Mouse (Mus musculus) liver, embryonic 14.5 days (tissue): ENCODE data around the gene Spata13.

Experiments
- CTCF ChIP-seq: IDR thresholded peaks from 2 replicates; pipeline ENCODE4 v1.5.1; 2016; ENCODE audit warnings: antibody characterized with exemption, low read depth, control low read depth
- EP300 ChIP-seq: IDR thresholded peaks from 2 replicates; pipeline ENCODE4 v1.6.1; 2016; ENCODE audit warnings: antibody characterized with exemption, low read depth

DNA sequence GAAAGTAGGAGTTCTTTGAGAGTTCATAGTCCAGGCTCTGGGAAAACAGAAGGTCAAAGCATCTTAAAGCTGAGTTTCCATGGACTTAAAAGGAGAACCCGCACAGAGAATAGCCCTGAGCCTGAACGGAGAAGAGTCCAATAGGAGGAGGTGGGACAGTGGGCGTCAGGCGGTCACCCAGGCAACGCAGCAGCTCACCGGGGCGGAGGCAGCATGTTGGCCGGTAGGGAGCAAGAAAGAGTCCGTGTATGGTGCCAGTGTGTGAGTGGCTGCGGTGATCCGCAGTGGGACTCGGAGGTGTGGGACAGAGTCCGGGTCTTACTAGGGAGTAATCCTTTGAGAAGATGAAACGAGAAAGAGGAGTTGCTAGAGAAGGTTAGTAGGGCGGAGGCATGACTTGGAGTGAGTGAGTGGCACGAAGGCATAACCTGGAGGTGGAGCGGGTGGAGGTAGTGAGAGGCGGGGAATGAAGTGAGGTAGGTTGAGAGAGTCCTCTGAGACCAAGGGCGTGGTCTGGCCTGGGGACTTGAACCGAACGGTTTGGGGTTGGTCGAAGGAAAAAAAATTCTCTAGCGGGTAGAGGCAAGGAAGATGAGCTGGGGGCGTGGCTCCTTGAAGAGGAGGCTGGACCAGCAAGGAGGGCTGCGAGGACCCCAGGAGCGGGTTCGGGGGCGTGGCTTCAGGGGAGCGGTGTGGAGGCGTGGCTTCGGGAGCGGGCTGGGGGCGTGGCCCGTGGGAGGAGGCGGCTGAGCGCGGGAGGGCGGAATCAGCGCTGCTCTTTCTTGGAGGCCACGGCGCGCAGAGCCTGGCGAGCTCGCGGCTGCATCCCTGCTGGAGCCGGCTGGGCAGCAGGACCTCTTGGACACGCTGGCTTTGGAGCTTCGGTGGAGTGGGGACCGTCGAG is at the start of gene Spata13:
- TF ChIP-seq CTCF, result peak; percentile 35; the same call in 1 of the 2 replicates
- TF ChIP-seq EP300, result no peak
